Mouse (Mus musculus) testis, adult 2 months (tissue): ENCODE results near the gene Diras1. TPM values are rescaled to one million over a fixed set of nuclear protein-coding genes. Genes with fewer than 3 reads are reported as not detected.

Source experiments
- H3K27ac ChIP-seq: fragments of 200-500 bp; 2 replicates; pipeline ENCODE4 v1.5.1; 2012; ENCODE audit warnings: low read depth, low read length; ENCODE audit not compliant: control insufficient read depth, insufficient read depth
- H3K27me3 ChIP-seq: fragments of 200-500 bp; 2 replicates; pipeline ENCODE4 v1.6.1; 2012; ENCODE audit warnings: mild to moderate bottlenecking, low read length, moderate library complexity; ENCODE audit not compliant: control insufficient read depth, insufficient read depth
- H3K36me3 ChIP-seq: fragments of 200-500 bp; 2 replicates; pipeline ENCODE4 v1.6.1; 2012; ENCODE audit warnings: mild to moderate bottlenecking, low read length; ENCODE audit not compliant: control insufficient read depth, insufficient read depth
- H3K4me1 ChIP-seq: fragments of 200-500 bp; 2 replicates; pipeline ENCODE4 v1.6.1; 2012; ENCODE audit warnings: low read length; ENCODE audit not compliant: control insufficient read depth, insufficient read depth
- H3K4me3 ChIP-seq: fragments of 200-500 bp; 2 replicates; pipeline ENCODE4 v1.5.1; 2012; ENCODE audit warnings: low read depth, mild to moderate bottlenecking, low read length, moderate library complexity, mixed read lengths; ENCODE audit not compliant: control insufficient read depth
- CTCF ChIP-seq: fragments of 200-500 bp; IDR thresholded peaks from 2 replicates; pipeline ENCODE4 v1.5.1; 2012; ENCODE audit warnings: low read depth, mild to moderate bottlenecking, inconsistent platforms, low read length, moderate library complexity; ENCODE audit not compliant: control insufficient read depth, insufficient read depth, insufficient replicate concordance
- POLR2A ChIP-seq: fragments of 200-500 bp; IDR thresholded peaks from 2 replicates; pipeline ENCODE4 v1.6.1; 2012; ENCODE audit warnings: low read depth, mild to moderate bottlenecking, inconsistent platforms, low read length, moderate library complexity; ENCODE audit not compliant: control insufficient read depth
- polyA plus RNA-seq: library from polyadenylated mRNA; depleted of rRNA; stranded (reverse); fragments of >200 nt; gene quantifications from 2 replicates; pipeline ENCODE4 v1.2.3, GENCODE M21; 2012; rRNA removed

Gene Diras1
- polyA plus RNA-seq, 1 experiment, result 1.4 TPM

GRCm38 (mm10) chr10:80975478-80975877 lies 50.0 kb downstream of the Diras1 start:
- Histone ChIP-seq H3K27ac (no peak overlapping the region), H3K36me3 (no peaks in the 10 kb centered on the region), H3K27me3 (no peaks in the 10 kb centered on the region), H3K4me3 (no peak overlapping the region), H3K4me1 (peaks cover 2% of the 10 kb centered on the region)
- no peak for TF ChIP-seq CTCF
- TF ChIP-seq POLR2A, result no peak

GRCm38 (mm10) chr10:80973722-80974121 lies 51.7 kb downstream of the Diras1 start:
- TF ChIP-seq CTCF, result no peak
- no peak for TF ChIP-seq POLR2A
- H3K27ac ChIP-seq, result no peak overlapping the region
- peaks cover 3% of the 10 kb centered on the region for H3K4me1 ChIP-seq
- no peak overlapping the region for H3K4me3 ChIP-seq
- no peaks in the 10 kb centered on the region for H3K27me3 ChIP-seq
- no peaks in the 10 kb centered on the region for H3K36me3 ChIP-seq

GRCm38 (mm10) chr10:80972071-80972987 lies 53.1 kb downstream of the Diras1 start:
- Histone ChIP-seq H3K27ac (no peak overlapping the region), H3K27me3 (no peaks in the 10 kb centered on the region), H3K4me3 (no peak overlapping the region), H3K4me1 (peaks cover 4% of the 10 kb centered on the region), H3K36me3 (no peaks in the 10 kb centered on the region)
- no peak for TF ChIP-seq CTCF
- TF ChIP-seq POLR2A, result no peak

- no peak overlapping the region for H3K4me3 ChIP-seq
- no peaks in the 10 kb centered on the region for H3K27me3 ChIP-seq
- peaks cover 7% of the 10 kb centered on the region for H3K4me1 ChIP-seq
- no peak for TF ChIP-seq POLR2A
- TF ChIP-seq CTCF, result no peak
- no peaks in the 10 kb centered on the region for H3K36me3 ChIP-seq
- no peak overlapping the region for H3K27ac ChIP-seq
Observed at GRCm38 (mm10) chr10:80971533-80971932, 53.9 kb downstream of the Diras1 start.

DNA sequence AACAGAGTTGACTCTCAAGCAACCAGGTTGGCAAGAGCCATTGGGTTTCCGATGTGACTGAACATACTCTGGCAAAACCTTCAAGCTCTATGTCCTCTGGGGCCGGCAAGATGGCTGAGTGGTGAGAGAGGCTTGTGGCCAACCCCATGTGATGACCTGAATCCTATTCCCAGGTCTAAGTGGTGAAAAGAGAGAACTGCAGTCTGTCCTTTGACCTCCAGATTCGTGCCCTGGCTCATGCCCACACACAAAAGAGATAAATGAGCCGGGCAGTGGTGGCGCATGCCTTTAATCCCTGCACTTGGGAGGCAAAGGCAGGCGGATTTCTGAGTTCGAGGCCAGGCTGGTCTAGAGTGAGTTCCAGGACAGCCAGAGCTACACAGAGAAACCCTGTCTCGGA lies 55.3 kb downstream of the Diras1 start:
- Histone ChIP-seq H3K36me3 (no peaks in the 10 kb centered on the region), H3K4me3 (no peak overlapping the region), H3K4me1 (peaks cover 7% of the 10 kb centered on the region), H3K27me3 (no peaks in the 10 kb centered on the region), H3K27ac (no peak overlapping the region)
- TF ChIP-seq POLR2A (no peak), CTCF (no peak)

Other genes with a start within 250 kb of the Diras1 start
- 65.7 and 67.4 TPM in 2 replicates for gene Sf3a2, start 227.5 kb downstream of the Diras1 start, polyA plus RNA-seq
- 41.4 and 45.8 TPM in 2 replicates for gene Plekhj1, start 227.0 kb downstream of the Diras1 start, polyA plus RNA-seq
- gene Amh, start 220.4 kb downstream of the Diras1 start, polyA plus RNA-seq, result 2.5 and 3.2 TPM in 2 replicates
- gene Jsrp1, start 212.2 kb downstream of the Diras1 start, polyA plus RNA-seq, result 1.2 and 1.4 TPM in 2 replicates
- 261 and 275 TPM in 2 replicates for gene Oaz1, start 199.0 kb downstream of the Diras1 start, polyA plus RNA-seq
- 0.16 and 0.26 TPM in 2 replicates for gene Lingo3, start 181.6 kb downstream of the Diras1 start, polyA plus RNA-seq
- 60.3 and 67.0 TPM in 2 replicates for gene Lsm7, start 170.5 kb downstream of the Diras1 start, polyA plus RNA-seq
- 169 and 173 TPM in 2 replicates for gene Sppl2b, start 170.4 kb downstream of the Diras1 start, polyA plus RNA-seq
- 2.0 and 2.7 TPM in 2 replicates for gene Tmprss9, start 153.8 kb downstream of the Diras1 start, polyA plus RNA-seq
- 76.7 and 104 TPM in 2 replicates for gene Timm13, start 124.7 kb downstream of the Diras1 start, polyA plus RNA-seq
- gene Lmnb2, start 107.4 kb downstream of the Diras1 start, polyA plus RNA-seq, result 177 TPM in 2 replicates
- 7.8 and 9.1 TPM in 2 replicates for gene Gadd45b, start 95.6 kb downstream of the Diras1 start, polyA plus RNA-seq
- gene Gng7, start 10.7 kb downstream of the Diras1 start, polyA plus RNA-seq, result 1.0 and 1.6 TPM in 2 replicates
- 39.6 and 46.3 TPM in 2 replicates for gene Slc39a3, start 11.8 kb upstream of the Diras1 start, polyA plus RNA-seq
- gene Sgta, start 34.5 kb upstream of the Diras1 start, polyA plus RNA-seq, result 203 and 224 TPM in 2 replicates
- gene Thop1, start 44.4 kb upstream of the Diras1 start, polyA plus RNA-seq, result 318 and 378 TPM in 2 replicates
- gene Creb3l3, start 73.2 kb upstream of the Diras1 start, polyA plus RNA-seq, result 0.40 and 0.70 TPM in 2 replicates
- 147 and 192 TPM in 2 replicates for gene Map2k2, start 80.3 kb upstream of the Diras1 start, polyA plus RNA-seq
- gene Zbtb7a, start 109.6 kb upstream of the Diras1 start, polyA plus RNA-seq, result 5.6 and 6.0 TPM in 2 replicates
- gene Pias4, start 142.3 kb upstream of the Diras1 start, polyA plus RNA-seq, result 164 and 184 TPM in 2 replicates
- 1,507 and 1,673 TPM in 2 replicates for gene Eef2, start 151.0 kb upstream of the Diras1 start, polyA plus RNA-seq
- gene Dapk3, start 157.3 kb upstream of the Diras1 start, polyA plus RNA-seq, result 52.6 and 61.6 TPM in 2 replicates
- gene 4930442H23Rik, start 158.2 kb upstream of the Diras1 start, polyA plus RNA-seq, result 1.4 and 1.8 TPM in 2 replicates
- not detected in 2 replicates for gene Nmrk2, start 176.4 kb upstream of the Diras1 start, polyA plus RNA-seq
- 0.25 and 0.26 TPM in 2 replicates for gene Atcay, start 205.2 kb upstream of the Diras1 start, polyA plus RNA-seq
- gene Zfr2, start 207.5 kb upstream of the Diras1 start, polyA plus RNA-seq, result 11.6 and 12.5 TPM in 2 replicates
- gene Matk, start 227.3 kb upstream of the Diras1 start, polyA plus RNA-seq, result 3.0 and 3.5 TPM in 2 replicates
- 181 and 261 TPM in 2 replicates for gene Mrpl54, start 241.3 kb upstream of the Diras1 start, polyA plus RNA-seq
- gene Apba3, start 241.3 kb upstream of the Diras1 start, polyA plus RNA-seq, result 53.5 and 77.2 TPM in 2 replicates